Mouse (Mus musculus): ENCODE results near the gene Tmprss3. TPM values are rescaled to one million over a fixed set of nuclear protein-coding genes. Genes with fewer than 3 reads are reported as not detected.

The Tmprss3 gene
- polyA plus RNA-seq, 1 experiment from 2014 or later: not detected

DNA sequence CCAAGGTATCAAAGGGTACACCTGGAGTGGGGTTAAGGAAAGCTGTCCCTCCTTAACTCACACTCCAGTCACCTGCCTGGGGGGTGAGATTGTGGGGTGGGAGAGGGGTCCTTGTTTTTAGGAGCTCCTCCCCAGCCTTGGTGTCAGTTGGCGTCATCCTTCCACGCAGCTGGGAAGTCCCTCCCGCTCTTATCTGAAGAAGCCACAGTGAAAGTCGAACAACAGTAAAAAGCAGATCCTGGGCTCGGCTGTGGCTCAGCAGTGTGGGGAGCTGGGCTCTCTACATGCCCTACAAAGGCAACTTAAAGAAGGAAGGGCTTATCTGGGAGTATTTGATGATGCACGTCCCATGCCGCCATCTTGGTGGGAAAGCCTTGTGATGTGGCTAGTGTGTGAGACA is 11.5 kb upstream of the Tmprss3 start:
- ATAC-seq (replicated peaks; ENCODE audit: insufficient number of reproducible peaks, low FRiP score, low TSS enrichment, low read depth) (no peak), DNase-seq (ENCODE audit: low spot score) (no peak)
- no peaks in the 10 kb centered on the region for H3K9me3 ChIP-seq (replicated peaks; ENCODE audit: control insufficient read depth, low read length)
- 88% methylated on average over 7 of the region's 7 CpGs for WGBS
- no peaks in the 10 kb centered on the region for H3K36me3 ChIP-seq (replicated peaks; ENCODE audit: control insufficient read depth, insufficient read depth, low read depth, low read length)
- H3K9ac ChIP-seq (replicated peaks; ENCODE audit: low read length): no peak overlapping the region
- H3K27ac ChIP-seq (replicated peaks; ENCODE audit: low read depth, low read length): no peak overlapping the region
- H3K4me2 ChIP-seq (ENCODE audit: low read depth, low read length): no peak overlapping the region
- no peaks in the 10 kb centered on the region for H3K27me3 ChIP-seq (ENCODE audit: control insufficient read depth, insufficient read depth, low read length)
- no peaks in the 10 kb centered on the region for H3K4me1 ChIP-seq (ENCODE audit: control insufficient read depth, insufficient read depth, low read length)
- no peak overlapping the region for H3K4me3 ChIP-seq (ENCODE audit: low read depth, low read length)

DNA sequence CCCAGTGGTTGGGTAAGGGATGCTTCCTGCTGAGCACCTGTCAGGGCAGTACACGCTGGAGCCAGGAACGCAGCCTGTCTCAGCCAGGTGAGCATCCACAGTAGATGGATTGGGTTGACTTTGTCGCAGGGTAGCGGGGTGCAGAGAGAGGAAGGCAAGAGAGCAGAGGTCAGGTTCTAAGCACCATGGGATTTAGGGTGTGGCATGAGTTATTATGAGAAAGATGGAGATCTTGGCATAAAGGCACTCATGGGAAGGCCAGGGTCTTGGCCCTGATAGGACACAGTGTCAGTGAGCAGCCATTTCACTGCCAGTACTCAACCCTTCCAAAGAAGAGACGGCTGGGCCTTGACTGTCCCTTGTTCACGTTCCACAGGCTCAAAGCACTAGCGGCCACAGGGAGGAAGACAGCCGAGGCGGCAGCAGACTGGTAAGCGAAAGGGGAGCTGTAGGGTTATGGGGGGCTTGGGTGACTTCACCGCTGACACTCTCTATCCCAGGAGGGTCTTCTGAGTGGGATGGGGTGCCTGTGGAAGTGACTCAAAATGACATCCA is 10.7 kb upstream of the Tmprss3 start:
- Histone ChIP-seq H3K27ac (replicated peaks; ENCODE audit: low read depth, low read length) (no peak overlapping the region), H3K4me2 (ENCODE audit: low read depth, low read length) (no peak overlapping the region), H3K4me1 (ENCODE audit: control insufficient read depth, insufficient read depth, low read length) (no peaks in the 10 kb centered on the region), H3K27me3 (ENCODE audit: control insufficient read depth, insufficient read depth, low read length) (no peaks in the 10 kb centered on the region), H3K9ac (replicated peaks; ENCODE audit: low read length) (no peak overlapping the region), H3K36me3 (replicated peaks; ENCODE audit: control insufficient read depth, insufficient read depth, low read depth, low read length) (no peaks in the 10 kb centered on the region), H3K4me3 (ENCODE audit: low read depth, low read length) (no peak overlapping the region), H3K9me3 (replicated peaks; ENCODE audit: control insufficient read depth, low read length) (no peaks in the 10 kb centered on the region)
- ATAC-seq (replicated peaks; ENCODE audit: insufficient number of reproducible peaks, low FRiP score, low TSS enrichment, low read depth) (no peak), DNase-seq (ENCODE audit: low spot score) (no peak)
- WGBS: 92% methylated on average over 11 of the region's 11 CpGs

DNA sequence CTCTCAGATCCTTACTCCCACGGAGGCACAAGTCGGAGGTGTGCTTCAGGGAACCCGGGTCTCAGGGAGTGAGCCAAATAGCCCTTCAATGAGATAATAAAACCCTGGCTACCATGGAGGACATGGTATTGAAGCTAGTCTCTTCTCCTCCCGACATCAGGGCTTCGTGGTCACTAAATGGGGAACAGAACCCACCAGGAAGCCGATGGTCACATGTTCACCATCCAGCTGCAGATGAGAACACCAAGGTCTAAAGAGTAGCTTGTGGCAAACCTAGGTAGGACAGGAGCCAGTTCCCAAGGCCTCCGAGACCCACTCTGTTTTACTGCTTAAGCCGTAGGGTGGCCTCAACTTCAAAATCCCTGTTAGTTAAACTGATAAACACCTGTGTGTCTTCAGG is 9.9 kb upstream of the Tmprss3 start:
- no peaks in the 10 kb centered on the region for H3K36me3 ChIP-seq (replicated peaks; ENCODE audit: control insufficient read depth, insufficient read depth, low read depth, low read length)
- no peak overlapping the region for H3K27ac ChIP-seq (replicated peaks; ENCODE audit: low read depth, low read length)
- DNase-seq (ENCODE audit: low spot score): no peak
- H3K4me1 ChIP-seq (ENCODE audit: control insufficient read depth, insufficient read depth, low read length): no peaks in the 10 kb centered on the region
- H3K4me3 ChIP-seq (ENCODE audit: low read depth, low read length): no peak overlapping the region
- no peaks in the 10 kb centered on the region for H3K27me3 ChIP-seq (ENCODE audit: control insufficient read depth, insufficient read depth, low read length)
- WGBS: 88% methylated on average over 8 of the region's 8 CpGs
- no peaks in the 10 kb centered on the region for H3K9me3 ChIP-seq (replicated peaks; ENCODE audit: control insufficient read depth, low read length)
- H3K4me2 ChIP-seq (ENCODE audit: low read depth, low read length): no peak overlapping the region
- ATAC-seq (replicated peaks; ENCODE audit: insufficient number of reproducible peaks, low FRiP score, low TSS enrichment, low read depth): no peak
- no peak overlapping the region for H3K9ac ChIP-seq (replicated peaks; ENCODE audit: low read length)

DNA sequence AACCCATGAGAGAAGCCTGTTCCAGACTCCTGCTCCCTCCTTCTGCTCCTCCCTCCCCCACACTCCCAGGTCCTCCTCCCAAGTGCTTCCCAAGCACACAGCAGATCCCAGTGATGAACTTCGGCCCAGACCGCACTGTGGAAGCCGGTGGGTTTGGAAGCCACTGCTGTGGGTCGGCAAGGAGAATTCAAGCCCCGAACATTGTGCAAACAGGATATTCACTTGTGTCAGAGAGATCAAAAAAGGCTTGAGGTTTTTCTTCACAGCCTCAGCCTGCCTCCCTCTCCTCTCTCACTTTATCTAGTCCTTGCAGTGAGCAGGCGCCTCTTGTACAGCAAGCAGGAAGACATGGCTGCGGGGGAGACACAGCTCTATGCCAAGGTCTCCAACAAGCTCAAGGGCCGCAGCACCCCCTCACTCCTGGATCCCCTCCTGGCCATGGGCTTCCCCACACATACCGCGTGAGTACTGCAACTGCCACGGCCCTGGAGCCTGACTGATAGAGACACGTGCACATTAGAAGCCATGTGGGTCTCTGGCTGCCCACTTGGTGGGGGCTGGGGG is 9.1 kb upstream of the Tmprss3 start, which contains the start of gene Ubash3a:
Ubash3a (plus strand) TSS at position 103 of the 564 bp plus-strand sequence.
- WGBS: 74% methylated on average over 12 of the region's 12 CpGs
- H3K27ac ChIP-seq (replicated peaks; ENCODE audit: low read depth, low read length): no peak within 1 kb of the TSS
- H3K4me3 ChIP-seq (ENCODE audit: low read depth, low read length): no peak within 1 kb of the TSS
- ATAC-seq (replicated peaks; ENCODE audit: insufficient number of reproducible peaks, low FRiP score, low TSS enrichment, low read depth): no peak
- H3K27me3 ChIP-seq (ENCODE audit: control insufficient read depth, insufficient read depth, low read length): no peaks in the 10 kb centered on the region
- no peaks in the 10 kb centered on the region for H3K9me3 ChIP-seq (replicated peaks; ENCODE audit: control insufficient read depth, low read length)
- H3K9ac ChIP-seq (replicated peaks; ENCODE audit: low read length): no peak within 1 kb of the TSS
- H3K4me2 ChIP-seq (ENCODE audit: low read depth, low read length): no peak within 1 kb of the TSS
- DNase-seq (ENCODE audit: low spot score): no peak
- H3K4me1 ChIP-seq (ENCODE audit: control insufficient read depth, insufficient read depth, low read length): no peaks in the 10 kb centered on the region
- no peaks in the 10 kb centered on the region for H3K36me3 ChIP-seq (replicated peaks; ENCODE audit: control insufficient read depth, insufficient read depth, low read depth, low read length)

DNA sequence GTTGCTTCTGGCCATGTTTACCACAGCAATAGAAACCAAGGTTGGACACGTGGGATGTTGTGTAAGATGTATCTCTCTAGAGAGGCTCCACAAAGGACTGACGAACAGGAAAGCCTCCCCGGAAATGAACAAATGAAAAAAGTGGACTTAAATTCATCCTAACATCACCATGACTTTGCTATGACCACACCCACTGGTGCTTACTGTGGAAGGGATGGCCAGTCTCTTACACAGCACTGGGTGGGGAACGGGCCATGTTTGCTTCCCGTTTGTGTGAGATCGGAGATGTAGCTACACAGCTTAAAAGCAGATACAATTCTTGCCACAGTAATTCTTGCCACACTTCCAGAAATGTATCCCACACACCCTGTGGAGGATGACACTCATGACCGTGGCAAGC is 2.5 kb downstream of the Tmprss3 start:
- WGBS: 85% methylated on average over 7 of the region's 7 CpGs
- Histone ChIP-seq H3K27me3 (ENCODE audit: control insufficient read depth, insufficient read depth, low read length) (no peaks in the 10 kb centered on the region), H3K4me1 (ENCODE audit: control insufficient read depth, insufficient read depth, low read length) (no peaks in the 10 kb centered on the region)

DNA sequence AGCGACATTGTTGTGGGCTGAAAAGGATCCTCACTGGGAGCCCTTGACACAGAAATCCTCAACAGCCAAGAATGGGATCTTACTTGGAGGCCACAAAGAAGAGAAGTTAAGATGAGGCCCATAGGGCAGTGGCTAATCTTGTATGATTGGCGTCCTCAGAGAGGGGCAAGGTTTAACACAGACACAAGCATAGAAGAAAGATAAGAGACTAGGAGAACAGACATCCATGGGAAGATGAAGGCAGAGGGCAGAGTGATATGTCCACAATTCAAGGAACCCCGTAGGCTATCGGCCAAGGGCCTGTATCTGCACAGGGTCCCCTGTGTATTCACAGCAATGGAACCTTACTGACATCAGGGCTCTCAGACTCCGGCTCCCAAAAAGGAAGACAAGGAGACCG is 3.6 kb downstream of the Tmprss3 start:
- no peak overlapping the region for H3K27ac ChIP-seq (replicated peaks; ENCODE audit: low read depth, low read length)
- WGBS: 91% methylated on average over 6 of the region's 6 CpGs
- H3K4me2 ChIP-seq (ENCODE audit: low read depth, low read length): no peak overlapping the region
- H3K9me3 ChIP-seq (replicated peaks; ENCODE audit: control insufficient read depth, low read length): no peaks in the 10 kb centered on the region
- no peaks in the 10 kb centered on the region for H3K27me3 ChIP-seq (ENCODE audit: control insufficient read depth, insufficient read depth, low read length)
- no peaks in the 10 kb centered on the region for H3K4me1 ChIP-seq (ENCODE audit: control insufficient read depth, insufficient read depth, low read length)
- H3K4me3 ChIP-seq (ENCODE audit: low read depth, low read length): no peak overlapping the region
- ATAC-seq (replicated peaks; ENCODE audit: insufficient number of reproducible peaks, low FRiP score, low TSS enrichment, low read depth) (no peak), DNase-seq (ENCODE audit: low spot score) (no peak)
- H3K36me3 ChIP-seq (replicated peaks; ENCODE audit: control insufficient read depth, insufficient read depth, low read depth, low read length): no peaks in the 10 kb centered on the region
- H3K9ac ChIP-seq (replicated peaks; ENCODE audit: low read length): no peak overlapping the region

More for the DNA sequence above, 2.5 kb downstream of the Tmprss3 start:
- H3K27ac ChIP-seq (replicated peaks; ENCODE audit: low read depth, low read length): no peak overlapping the region
- ATAC-seq (replicated peaks; ENCODE audit: insufficient number of reproducible peaks, low FRiP score, low TSS enrichment, low read depth) (no peak), DNase-seq (ENCODE audit: low spot score) (no peak)
- H3K4me2 ChIP-seq (ENCODE audit: low read depth, low read length): no peak overlapping the region
- H3K4me3 ChIP-seq (ENCODE audit: low read depth, low read length): no peak overlapping the region
- no peak overlapping the region for H3K9ac ChIP-seq (replicated peaks; ENCODE audit: low read length)
- H3K9me3 ChIP-seq (replicated peaks; ENCODE audit: control insufficient read depth, low read length): no peaks in the 10 kb centered on the region
- no peaks in the 10 kb centered on the region for H3K36me3 ChIP-seq (replicated peaks; ENCODE audit: control insufficient read depth, insufficient read depth, low read depth, low read length)

DNA sequence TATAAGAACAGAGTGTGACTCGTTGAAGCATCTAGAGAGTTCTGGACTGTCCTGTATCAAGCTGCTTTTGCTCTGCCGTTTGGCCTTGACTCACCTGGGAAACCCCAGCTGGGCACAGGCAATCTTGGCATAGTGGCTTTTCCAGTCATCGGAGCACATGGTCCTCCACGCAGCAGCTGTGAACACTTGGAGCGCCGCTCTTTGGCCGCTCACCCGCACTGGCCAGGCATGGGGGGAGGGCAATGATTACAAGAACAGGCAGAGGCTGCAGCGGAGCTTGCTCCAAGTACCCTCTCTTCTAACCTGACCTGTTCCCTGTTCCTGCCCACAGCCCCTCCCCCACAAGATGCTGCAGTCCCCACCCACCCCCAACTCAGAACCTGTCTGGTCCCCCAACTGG is 5.4 kb downstream of the Tmprss3 start:
- 76% methylated on average over 9 of the region's 9 CpGs for WGBS
- no peak overlapping the region for H3K27ac ChIP-seq (replicated peaks; ENCODE audit: low read depth, low read length)

DNA sequence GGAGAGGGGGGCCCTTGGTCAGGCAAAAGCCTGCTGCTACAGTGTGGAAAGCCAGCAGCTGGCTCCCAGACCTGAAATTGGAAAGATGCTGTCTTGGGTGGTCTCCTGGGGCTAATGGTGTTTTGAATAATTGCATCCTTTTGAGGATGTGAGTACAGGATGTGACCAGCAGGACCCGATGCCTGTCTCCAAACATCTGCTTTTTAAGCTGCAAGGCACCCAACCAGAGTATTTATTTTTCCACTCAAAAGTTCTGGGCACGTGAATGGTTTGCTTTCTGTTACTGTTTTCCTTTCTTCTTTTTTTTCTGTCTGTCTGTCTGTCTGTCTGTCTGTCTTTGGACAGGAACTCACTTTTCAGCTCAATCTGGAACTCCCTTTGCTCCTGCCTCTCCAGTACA is 6.1 kb downstream of the Tmprss3 start:
- H3K4me1 ChIP-seq (ENCODE audit: control insufficient read depth, insufficient read depth, low read length): no peaks in the 10 kb centered on the region
- H3K9ac ChIP-seq (replicated peaks; ENCODE audit: low read length): no peak overlapping the region
- H3K4me2 ChIP-seq (ENCODE audit: low read depth, low read length): no peak overlapping the region
- WGBS: 31% methylated on average over 2 of the region's 2 CpGs
- H3K27me3 ChIP-seq (ENCODE audit: control insufficient read depth, insufficient read depth, low read length): no peaks in the 10 kb centered on the region
- H3K9me3 ChIP-seq (replicated peaks; ENCODE audit: control insufficient read depth, low read length): no peaks in the 10 kb centered on the region
- no peak overlapping the region for H3K27ac ChIP-seq (replicated peaks; ENCODE audit: low read depth, low read length)
- no peaks in the 10 kb centered on the region for H3K36me3 ChIP-seq (replicated peaks; ENCODE audit: control insufficient read depth, insufficient read depth, low read depth, low read length)
- no peak overlapping the region for H3K4me3 ChIP-seq (ENCODE audit: low read depth, low read length)
- DNase-seq (ENCODE audit: low spot score) (no peak), ATAC-seq (replicated peaks; ENCODE audit: insufficient number of reproducible peaks, low FRiP score, low TSS enrichment, low read depth) (no peak)

More for the DNA sequence above, 5.4 kb downstream of the Tmprss3 start:
- DNase-seq (ENCODE audit: low spot score) (no peak), ATAC-seq (replicated peaks; ENCODE audit: insufficient number of reproducible peaks, low FRiP score, low TSS enrichment, low read depth) (no peak)
- Histone ChIP-seq H3K4me2 (ENCODE audit: low read depth, low read length) (no peak overlapping the region), H3K27me3 (ENCODE audit: control insufficient read depth, insufficient read depth, low read length) (no peaks in the 10 kb centered on the region), H3K36me3 (replicated peaks; ENCODE audit: control insufficient read depth, insufficient read depth, low read depth, low read length) (no peaks in the 10 kb centered on the region), H3K9me3 (replicated peaks; ENCODE audit: control insufficient read depth, low read length) (no peaks in the 10 kb centered on the region), H3K9ac (replicated peaks; ENCODE audit: low read length) (no peak overlapping the region), H3K4me1 (ENCODE audit: control insufficient read depth, insufficient read depth, low read length) (no peaks in the 10 kb centered on the region), H3K4me3 (ENCODE audit: low read depth, low read length) (no peak overlapping the region)
